Mouse (Mus musculus): ENCODE data around the gene Ccdc42.
A peak's percentile ranks its signal among the peaks of the same experiment; 100 is the strongest.

The Ccdc42 gene

GRCm38 (mm10) chr11:68586721-68587120 lies at the start of gene Ccdc42:
TSS of gene Ccdc42 (plus strand) at chr11:68587021.
- DNase-seq, result no peak

- DNase-seq, result no peak
Measured at GRCm38 (mm10) chr11:68539621-68540020, 47.2 kb upstream of the Ccdc42 start.

DNA sequence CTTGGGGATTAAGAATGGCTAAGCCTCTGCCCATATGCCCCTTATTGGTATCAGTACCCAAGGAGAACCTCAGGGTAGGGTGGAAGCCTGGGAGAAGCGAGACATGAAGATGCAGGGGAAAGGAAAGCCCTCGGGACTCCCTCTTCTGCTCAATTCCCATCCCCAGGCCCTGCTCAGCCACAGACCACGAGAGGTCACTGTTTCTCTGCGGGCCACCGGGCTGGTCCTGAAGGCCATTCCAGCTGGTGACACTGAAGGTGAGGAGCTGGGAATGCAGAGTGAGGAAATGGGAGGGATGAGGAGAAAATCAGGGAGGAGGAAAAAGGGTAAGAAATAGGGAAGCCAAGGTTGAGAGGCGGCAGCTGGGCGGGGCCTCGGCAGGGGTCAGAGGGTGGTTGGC lies 42.3 kb upstream of the Ccdc42 start:
- DNase-seq, result no peak

- no peak for DNase-seq
Measured at GRCm38 (mm10) chr11:68545172-68545571, 41.6 kb upstream of the Ccdc42 start.

GRCm38 (mm10) chr11:68545682-68546222 lies 41.1 kb upstream of the Ccdc42 start:
- no peak for DNase-seq

DNA sequence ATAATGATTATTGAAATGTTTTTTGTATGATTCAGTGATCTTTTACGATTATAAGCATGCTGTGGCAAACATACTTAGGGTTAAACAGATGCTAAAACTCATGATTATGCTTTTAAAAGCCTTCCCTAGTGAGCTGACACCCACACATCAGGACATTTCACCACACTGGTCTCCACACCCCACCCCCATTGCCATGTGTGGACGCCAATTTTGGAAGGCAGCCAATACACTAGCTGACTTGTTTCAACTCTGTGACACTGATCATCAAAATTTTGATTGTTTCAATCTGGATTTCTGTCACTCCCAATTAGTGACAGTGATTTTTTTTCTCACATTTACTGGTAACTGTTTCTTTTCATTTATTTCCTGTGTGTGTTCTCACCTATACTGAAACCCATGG lies 39.3 kb upstream of the Ccdc42 start:
- no peak for DNase-seq

GRCm38 (mm10) chr11:68549597-68549996 lies 37.2 kb upstream of the Ccdc42 start:
- DNase-seq, result no peak

DNA sequence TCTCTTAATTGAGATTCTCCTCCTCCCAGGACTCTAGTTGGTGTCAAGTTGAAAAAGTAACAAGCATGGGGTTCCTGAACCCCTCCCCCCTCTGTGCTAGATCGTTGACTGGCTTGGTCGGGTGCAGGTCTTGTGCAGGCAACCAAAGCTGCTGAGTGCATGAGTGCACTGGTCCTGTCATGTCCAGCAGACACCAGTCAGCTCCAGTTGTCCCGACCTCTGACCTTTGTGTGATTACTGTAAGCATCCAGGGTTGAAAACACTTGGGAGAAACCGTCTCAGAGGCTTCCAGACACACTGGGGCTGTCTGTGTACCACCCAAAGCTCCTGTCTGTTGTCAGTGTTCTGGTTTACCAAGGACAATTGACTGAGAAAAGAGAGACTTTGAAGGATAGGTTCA lies 36.5 kb upstream of the Ccdc42 start:
- no peak for DNase-seq

GRCm38 (mm10) chr11:68553981-68554471 lies 32.8 kb upstream of the Ccdc42 start:
- DNase-seq, result no peak

DNA sequence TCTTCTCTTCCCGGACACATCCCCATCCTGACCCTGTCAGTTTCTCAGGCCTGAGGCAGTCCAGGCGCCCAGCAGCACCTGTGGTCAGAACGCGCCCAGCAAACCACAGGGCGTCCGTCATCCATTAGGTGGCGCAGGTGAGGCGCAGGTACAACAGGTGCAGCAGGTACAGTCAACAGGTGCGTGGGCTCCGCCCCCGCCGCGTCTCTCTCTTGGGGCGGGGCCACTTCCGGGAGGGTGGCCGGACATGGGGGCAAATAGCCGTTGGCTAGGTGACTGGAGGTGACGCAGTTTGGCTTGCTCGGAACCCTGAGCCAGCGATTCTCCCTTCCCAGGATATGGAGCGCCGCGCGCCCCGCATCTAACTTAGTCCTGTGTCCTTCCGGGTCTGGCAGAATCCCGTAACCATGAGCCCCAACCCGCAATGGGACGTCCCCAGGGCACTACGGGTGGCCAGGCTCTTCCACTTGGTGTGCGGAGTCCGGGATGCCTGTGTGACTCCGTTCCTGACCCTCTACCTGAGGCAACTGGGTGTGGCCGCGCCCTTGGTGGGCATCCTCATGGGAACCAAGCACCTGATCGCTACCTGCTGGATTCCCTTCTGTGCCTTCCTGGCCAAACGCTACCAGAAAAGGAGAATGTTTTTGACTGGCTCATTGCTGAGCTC lies 30.8 kb upstream of the Ccdc42 start, which contains the start of gene Mfsd6l:
TSS of gene Mfsd6l (plus strand) at position 269 of the 667 bp plus-strand sequence.
- peak; percentile 39 for DNase-seq

- no peak for DNase-seq
Measured at GRCm38 (mm10) chr11:68559546-68559945, 27.3 kb upstream of the Ccdc42 start.

DNA sequence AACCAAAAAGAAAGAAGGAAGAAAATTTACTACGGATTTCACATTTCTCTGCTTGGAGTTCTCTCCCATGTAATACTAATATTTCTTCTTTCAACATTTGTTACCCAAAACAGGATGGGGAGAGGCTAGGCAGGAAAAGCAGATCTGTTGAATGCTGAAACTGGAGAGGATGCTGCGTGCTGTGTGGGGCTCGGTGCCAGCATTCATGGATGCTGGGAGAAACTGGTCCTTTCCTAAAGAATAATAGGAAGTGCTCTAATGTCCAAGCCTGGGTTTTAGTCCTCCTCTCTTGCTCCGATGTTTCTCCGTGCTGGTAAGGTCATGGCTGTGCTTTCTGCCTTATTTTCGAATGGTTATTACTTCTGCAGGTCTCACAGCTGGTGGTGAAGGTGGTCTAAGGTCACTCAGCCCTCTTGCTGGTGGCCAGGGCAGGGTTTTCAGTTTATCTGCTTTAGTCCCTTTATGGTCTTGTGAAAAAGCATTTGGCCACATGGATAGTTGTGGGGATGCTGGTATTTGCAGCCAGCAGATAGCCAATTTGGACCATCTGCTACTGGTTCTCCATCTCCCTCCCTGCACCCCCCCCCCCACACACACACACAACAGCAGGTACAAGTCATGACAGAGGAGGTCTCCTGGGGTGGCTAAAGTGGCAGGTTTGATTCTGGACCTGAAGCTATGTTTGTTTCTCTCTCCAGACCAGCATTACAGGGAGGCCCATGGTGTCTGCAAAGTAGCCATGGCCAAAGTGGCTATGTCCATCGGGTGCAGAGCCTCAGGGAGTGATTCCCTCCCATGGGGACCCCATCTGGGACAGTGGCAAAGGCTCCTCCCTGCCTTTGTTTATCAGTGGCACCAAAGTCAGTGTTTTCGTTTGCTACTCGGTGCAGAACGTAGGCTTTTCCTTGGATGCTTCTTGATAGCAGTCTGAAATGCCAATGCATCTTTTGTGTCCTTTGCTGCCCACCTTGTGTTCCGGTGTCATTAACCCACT lies 24.6 kb upstream of the Ccdc42 start:
- DNase-seq, result peak; percentile 65

DNA sequence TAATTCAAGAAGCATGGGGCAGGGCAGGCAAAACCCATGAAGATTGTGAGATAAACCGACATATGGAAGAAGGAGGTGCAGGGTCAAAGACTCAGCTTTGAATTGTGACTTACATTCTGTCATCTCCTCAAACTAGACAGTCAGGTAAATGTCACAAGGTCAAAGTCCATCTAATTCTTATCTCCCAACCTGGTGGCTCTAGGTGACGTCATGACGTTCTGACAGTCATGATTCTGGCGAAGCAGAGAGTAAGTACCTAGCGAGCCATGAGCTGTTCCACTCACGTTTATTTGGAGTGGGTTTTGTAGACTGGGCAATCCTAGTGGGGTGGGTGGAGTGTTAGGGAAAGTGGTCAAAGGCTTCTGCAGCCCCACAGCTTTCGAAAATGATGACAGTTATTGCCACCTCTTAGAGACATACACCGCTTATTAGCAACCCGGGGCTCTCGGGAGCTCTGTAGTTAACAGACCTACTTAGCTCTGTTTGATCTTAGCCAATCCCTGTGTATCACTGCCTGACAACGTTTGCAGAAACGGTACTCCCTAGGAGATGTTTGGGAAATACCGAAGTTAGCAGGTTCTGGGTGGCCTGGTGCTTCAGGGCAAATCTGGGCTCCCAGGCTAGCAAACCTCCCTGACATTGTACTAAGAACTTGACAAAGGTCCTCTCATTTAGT lies 22.3 kb upstream of the Ccdc42 start:
- no peak for DNase-seq

- no peak for DNase-seq
Measured at GRCm38 (mm10) chr11:68565032-68565429, 21.8 kb upstream of the Ccdc42 start.

- DNase-seq, result peak; percentile 86
Measured at GRCm38 (mm10) chr11:68566447-68567059, 20.3 kb upstream of the Ccdc42 start.

DNA sequence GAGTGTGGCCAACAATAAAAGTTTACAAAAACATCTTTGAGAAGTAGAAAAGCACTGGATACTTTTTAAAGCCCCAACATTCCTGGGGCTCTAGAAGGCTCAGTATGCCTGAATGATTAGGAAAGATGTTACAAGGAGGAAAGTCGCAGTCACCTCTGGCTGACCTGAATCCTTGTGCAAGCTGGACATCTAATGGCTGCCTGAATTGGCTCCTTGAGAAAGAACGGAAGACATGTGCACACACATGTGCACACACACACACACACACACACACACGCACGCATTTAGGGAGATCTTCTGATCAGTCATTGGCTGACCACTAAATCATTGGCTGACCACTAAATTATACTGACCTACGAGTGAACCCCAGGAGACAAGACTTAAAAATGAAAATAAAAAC lies 16.0 kb upstream of the Ccdc42 start:
- DNase-seq, result no peak

DNA sequence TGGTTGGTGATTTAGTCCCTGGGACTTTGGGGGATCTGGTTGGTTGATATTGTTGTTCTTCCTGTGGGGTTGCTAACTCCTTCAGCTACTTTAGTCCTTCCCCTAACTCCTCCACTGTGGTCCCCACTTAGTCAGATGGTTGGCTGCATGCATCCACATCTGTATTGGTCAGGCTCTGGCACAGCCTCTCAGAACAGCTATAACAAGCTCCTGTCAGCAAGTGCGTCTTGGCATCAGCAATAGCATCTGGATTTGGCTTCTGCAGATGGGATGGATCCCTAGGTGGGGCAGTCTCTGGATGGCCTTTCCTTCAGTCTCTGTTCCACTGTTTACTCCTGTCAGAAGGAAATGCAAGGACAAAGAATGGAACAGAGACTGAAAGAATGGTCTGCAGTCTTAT lies 9.7 kb upstream of the Ccdc42 start:
- no peak for DNase-seq

- peak; percentile 63 for DNase-seq
Measured at GRCm38 (mm10) chr11:68579462-68579881, 7.3 kb upstream of the Ccdc42 start.

- DNase-seq, result no peak
Measured at GRCm38 (mm10) chr11:68580566-68580965, 6.3 kb upstream of the Ccdc42 start.

DNA sequence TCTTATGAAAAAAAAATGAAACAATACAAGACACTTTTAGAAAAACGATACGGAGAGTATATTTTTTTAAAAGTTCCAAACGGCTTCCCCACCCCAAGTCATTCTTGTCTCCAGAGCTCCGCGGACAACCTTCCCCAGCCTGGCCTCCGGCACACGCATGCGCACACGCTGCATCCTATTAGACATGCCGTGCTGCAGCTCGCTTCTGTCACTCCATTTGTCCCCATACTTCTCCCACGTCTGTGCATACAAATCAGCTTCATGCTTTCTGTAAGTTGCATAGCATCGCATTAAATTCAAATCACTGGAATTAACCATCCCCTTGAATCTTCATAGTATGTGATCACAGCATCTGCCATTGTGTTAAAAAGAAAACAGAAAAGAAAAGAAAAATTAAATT lies 3.6 kb upstream of the Ccdc42 start:
- DNase-seq, result peak; percentile 43

- DNase-seq, result no peak
Measured at GRCm38 (mm10) chr11:68583906-68584480, 2.8 kb upstream of the Ccdc42 start.

DNA sequence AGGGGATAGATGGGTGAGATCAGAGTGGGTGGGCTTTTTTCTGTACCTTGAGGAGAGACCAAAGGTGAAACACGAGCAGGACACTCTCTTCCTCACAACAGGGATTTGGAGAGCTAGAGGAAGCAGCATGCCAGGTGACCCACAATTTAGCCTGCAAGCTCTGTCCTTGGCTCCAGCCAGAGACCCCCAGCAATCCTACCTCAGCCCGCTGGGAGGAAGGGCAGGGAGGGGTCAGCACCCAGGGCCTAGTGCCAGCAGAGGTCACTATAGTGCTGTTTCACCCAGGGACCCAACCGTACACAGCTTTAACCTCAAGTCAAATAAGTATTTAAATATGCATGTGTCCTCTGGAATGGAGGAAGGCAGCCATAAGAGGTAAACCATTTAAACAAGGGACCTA lies 931 bp upstream of the Ccdc42 start:
- DNase-seq, result no peak

Data from cerebellum, adult 9-11 months (tissue).